Mouse (Mus musculus): ENCODE results near the gene Bud13. TPM values are rescaled to one million over a fixed set of nuclear protein-coding genes. Genes with fewer than 3 reads are reported as not detected.

Gene Bud13
- 6.6 and 6.9 TPM in 2 replicates for polyA plus RNA-seq (2012; ENCODE audit: insufficient read depth, insufficient read length, missing spikeins)

DNA sequence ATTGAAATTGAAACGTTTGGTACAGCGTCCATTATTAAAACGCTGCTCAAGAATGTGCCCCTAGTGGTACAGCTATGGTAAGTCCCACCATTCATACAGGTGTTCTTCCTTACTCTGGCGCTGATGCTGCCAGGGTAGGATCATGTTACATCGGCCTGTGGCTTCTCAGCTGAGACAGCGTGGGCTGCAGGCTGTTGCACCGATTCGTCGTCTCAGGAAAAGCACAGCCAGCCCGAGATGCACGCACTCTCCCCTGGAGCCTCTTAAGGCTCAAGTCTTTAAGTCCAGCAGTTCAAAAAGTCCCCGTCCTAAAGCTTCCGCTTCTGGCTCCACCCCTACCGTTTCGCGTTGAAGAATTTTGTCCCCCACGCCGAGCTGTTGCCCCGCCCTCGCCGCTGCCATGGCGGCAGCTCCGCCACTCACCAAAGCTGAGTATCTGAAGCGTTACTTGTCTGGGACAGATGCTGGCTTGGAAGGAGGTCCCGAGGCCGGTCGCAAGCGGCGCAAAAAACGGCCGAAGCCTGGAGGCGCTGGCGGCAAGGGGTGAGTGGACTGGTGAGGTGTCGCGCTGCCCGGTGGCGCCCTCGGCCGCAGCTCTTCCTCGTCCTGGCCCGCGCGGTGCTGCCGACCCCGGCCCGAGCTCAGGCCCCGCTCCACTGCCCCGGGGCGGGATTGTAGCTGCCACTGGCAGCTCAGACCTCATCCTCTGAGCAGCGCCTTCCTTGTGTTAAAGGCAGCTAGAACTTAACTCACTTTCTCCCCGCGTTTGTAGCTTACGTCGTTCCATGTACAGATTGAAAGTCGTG, at the start of gene Bud13:
Bud13 (plus strand) TSS at position 378 of the 806 bp plus-strand sequence.
- Histone ChIP-seq H3K4me3 (ENCODE audit: insufficient read depth, low read depth, low read length) (peak within 1 kb of the TSS; percentile 96), H3K4me1 (ENCODE audit: control insufficient read depth, insufficient read depth, insufficient read length, low read length) (no peaks in the 10 kb centered on the region), H3K27ac (replicated peaks; ENCODE audit: low read depth, low read length) (peak within 1 kb of the TSS; percentile 28; the same call in 1 of the 2 replicates)

DNA sequence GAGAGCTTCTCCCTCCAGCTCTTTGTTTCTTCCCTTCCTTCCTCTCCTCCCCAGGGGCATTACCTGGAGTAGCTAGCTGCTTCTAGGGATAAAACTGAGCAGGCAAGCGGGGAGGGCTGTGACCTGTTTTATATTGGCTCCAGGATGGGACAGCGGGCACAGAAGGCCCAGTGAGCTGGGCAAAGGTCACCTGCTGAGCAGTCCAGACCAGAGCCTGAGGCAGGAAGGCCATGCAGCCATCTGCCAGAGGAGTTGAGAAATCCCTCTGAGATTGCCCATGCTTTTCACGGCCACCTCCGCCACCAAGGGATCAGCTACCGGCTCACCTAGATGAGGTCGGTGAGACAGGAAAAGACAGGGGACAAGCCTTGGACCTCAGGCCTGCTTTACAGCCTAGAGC, 47.6 kb upstream of the Bud13 start:
- Histone ChIP-seq H3K4me3 (ENCODE audit: insufficient read depth, low read depth, low read length) (no peak overlapping the region), H3K27ac (replicated peaks; ENCODE audit: low read depth, low read length) (no peak overlapping the region), H3K4me1 (ENCODE audit: control insufficient read depth, insufficient read depth, insufficient read length, low read length) (0 out of 2 replicates have a peak, but pooled peaks cover 5% of the 10 kb centered on the region)

DNA sequence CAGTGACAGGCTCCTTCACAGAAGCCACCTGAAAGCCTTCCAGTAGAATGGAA, 47.4 kb upstream of the Bud13 start, which contains the start of gene Apoc3:
Apoc3 (minus strand) TSS at position 41 of the 53 bp plus-strand sequence.
- no peak within 1 kb of the TSS for H3K4me3 ChIP-seq (ENCODE audit: insufficient read depth, low read depth, low read length)
- no peak within 1 kb of the TSS for H3K27ac ChIP-seq (replicated peaks; ENCODE audit: low read depth, low read length)
- H3K4me1 ChIP-seq (ENCODE audit: control insufficient read depth, insufficient read depth, insufficient read length, low read length): 0 out of 2 replicates have a peak, but pooled peaks cover 5% of the 10 kb centered on the region

DNA sequence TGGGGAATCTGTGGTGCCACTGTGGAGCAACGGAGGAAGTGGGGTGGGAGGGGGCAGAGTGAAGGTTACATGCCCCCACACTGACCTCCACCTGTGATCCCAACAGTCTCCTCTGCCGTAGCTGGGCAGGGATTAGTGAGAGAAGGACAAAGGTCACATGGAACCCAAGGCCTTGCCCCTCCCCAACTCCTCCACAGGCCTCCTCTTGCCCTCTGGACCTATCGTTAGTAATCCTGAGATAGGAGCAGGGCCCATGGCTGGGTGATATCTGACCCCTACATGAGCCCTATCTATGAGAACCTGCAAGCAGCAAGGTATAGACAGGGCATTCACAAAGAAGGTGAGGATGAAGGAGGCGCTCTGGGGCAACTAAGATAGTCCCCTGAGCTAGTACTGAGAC, 47.2 kb upstream of the Bud13 start:
- no peak overlapping the region for H3K27ac ChIP-seq (replicated peaks; ENCODE audit: low read depth, low read length)
- no peak overlapping the region for H3K4me3 ChIP-seq (ENCODE audit: insufficient read depth, low read depth, low read length)
- 0 out of 2 replicates have a peak, but pooled peaks cover 5% of the 10 kb centered on the region for H3K4me1 ChIP-seq (ENCODE audit: control insufficient read depth, insufficient read depth, insufficient read length, low read length)

DNA sequence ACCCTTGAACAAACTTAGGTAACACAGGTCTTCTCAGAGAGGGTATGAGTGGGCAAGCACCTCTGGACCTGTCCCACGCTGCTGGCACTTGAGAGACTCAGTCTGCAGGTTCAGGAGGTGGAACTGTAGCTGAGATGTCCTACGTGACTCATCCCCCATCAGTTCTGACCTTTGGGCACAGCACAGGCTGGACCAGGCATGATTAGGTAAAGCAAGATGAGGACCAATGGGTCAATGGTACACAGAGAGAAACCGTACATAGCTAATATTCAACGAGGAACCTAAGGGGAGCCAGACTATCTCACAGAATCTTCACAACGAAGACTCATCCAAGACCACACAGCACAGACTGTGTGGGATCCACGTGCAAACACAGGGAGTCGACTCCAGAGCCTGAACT, 44.0 kb upstream of the Bud13 start:
- Histone ChIP-seq H3K27ac (replicated peaks; ENCODE audit: low read depth, low read length) (no peak overlapping the region), H3K4me3 (ENCODE audit: insufficient read depth, low read depth, low read length) (no peak overlapping the region), H3K4me1 (ENCODE audit: control insufficient read depth, insufficient read depth, insufficient read length, low read length) (0 out of 2 replicates have a peak, but pooled peaks cover 5% of the 10 kb centered on the region)

DNA sequence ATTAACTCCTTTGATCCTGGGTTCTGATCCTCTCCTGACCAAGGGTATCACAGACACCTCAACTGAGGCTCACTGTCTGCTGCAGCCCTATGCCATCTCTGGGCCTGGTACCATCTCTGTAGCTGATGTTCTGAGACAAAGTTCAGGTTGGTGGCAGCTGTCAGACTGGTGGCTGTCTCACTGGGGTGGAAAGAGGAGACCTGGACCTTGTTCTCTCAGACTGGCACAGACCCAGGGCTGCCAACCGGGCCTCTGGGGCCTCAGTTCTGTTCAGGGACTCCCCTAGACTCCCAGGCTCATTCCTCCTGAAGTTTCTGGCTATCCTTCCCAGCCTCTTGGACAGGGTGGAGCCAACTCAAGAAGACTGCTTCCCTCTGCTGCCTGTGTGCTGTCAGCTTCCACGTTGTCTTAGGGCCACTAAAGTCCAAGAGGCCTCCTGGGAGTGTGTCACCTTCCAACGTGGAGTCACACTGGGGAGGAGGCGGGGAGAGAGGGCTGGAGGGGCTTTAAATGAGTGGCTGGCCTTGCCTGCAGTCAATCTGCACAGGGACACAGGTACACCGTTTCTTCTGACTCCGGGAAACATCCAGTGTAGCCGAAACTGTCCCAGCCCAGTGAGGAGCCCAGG, 42.2 kb upstream of the Bud13 start, which contains the start of gene Apoa4:
Apoa4 (plus strand) TSS at position 171 of the 628 bp plus-strand sequence.
- Histone ChIP-seq H3K27ac (replicated peaks; ENCODE audit: low read depth, low read length) (no peak within 1 kb of the TSS), H3K4me1 (ENCODE audit: control insufficient read depth, insufficient read depth, insufficient read length, low read length) (no peaks in the 10 kb centered on the region), H3K4me3 (ENCODE audit: insufficient read depth, low read depth, low read length) (no peak within 1 kb of the TSS)

DNA sequence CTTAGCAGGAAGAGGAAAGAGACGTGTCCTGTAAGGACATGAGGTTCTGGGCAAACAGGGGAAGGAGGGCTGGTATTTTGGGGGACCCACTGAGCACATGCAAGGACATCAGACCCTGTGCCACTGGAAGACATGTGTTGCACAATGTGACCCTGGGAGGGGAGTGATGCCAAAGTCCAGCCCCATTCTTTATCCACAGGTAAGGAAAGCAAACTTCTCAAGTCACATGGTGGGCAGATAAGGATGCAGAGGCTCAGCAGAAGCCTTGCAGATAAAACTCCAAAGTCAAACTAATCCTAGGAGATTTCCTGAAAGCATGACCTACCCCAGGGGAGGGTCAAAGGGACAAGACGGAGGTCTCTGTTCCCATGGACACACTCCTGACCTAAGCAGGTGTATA, 41.0 kb upstream of the Bud13 start:
- Histone ChIP-seq H3K4me3 (ENCODE audit: insufficient read depth, low read depth, low read length) (no peak overlapping the region), H3K4me1 (ENCODE audit: control insufficient read depth, insufficient read depth, insufficient read length, low read length) (no peaks in the 10 kb centered on the region), H3K27ac (replicated peaks; ENCODE audit: low read depth, low read length) (no peak overlapping the region)

DNA sequence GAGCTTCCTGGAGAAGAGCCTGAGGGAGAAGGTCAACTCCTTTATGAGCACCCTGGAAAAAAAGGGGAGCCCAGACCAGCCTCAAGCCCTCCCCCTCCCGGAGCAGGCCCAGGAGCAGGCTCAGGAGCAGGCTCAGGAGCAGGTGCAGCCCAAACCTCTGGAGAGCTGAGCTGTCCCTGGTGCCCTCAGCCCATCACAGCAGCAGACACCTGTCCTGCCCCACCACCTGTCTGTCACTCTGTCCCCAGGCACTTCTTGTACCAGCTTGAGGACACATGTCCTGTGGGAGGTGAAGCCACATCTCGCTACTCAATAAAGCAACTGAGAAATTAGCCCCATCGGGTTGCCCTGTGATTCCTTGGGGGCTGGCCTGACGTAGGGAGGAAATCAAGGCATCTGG, 39.7 kb upstream of the Bud13 start:
- Histone ChIP-seq H3K4me1 (ENCODE audit: control insufficient read depth, insufficient read depth, insufficient read length, low read length) (no peaks in the 10 kb centered on the region), H3K4me3 (ENCODE audit: insufficient read depth, low read depth, low read length) (no peak overlapping the region), H3K27ac (replicated peaks; ENCODE audit: low read depth, low read length) (no peak overlapping the region)

DNA sequence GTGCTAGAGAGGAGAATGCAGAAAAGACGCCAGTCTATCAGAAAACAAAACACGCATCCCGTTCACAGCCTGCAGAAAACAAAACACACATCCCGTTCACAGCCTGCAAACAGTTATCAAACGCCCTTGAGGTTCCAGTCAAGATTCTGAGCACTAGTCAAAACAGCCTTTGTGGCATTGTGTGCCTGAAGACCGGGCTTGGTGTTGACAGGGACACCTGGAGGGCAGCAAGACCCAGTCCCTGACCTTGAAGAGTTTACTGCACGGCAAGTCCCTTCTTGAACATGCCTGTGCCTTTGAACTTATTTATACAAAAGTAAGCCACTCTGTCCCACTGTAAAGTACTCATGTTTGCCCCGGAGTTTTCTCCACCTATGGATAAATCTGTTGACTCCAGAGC, 39.2 kb upstream of the Bud13 start:
- Histone ChIP-seq H3K27ac (replicated peaks; ENCODE audit: low read depth, low read length) (no peak overlapping the region), H3K4me1 (ENCODE audit: control insufficient read depth, insufficient read depth, insufficient read length, low read length) (no peaks in the 10 kb centered on the region), H3K4me3 (ENCODE audit: insufficient read depth, low read depth, low read length) (no peak overlapping the region)

DNA sequence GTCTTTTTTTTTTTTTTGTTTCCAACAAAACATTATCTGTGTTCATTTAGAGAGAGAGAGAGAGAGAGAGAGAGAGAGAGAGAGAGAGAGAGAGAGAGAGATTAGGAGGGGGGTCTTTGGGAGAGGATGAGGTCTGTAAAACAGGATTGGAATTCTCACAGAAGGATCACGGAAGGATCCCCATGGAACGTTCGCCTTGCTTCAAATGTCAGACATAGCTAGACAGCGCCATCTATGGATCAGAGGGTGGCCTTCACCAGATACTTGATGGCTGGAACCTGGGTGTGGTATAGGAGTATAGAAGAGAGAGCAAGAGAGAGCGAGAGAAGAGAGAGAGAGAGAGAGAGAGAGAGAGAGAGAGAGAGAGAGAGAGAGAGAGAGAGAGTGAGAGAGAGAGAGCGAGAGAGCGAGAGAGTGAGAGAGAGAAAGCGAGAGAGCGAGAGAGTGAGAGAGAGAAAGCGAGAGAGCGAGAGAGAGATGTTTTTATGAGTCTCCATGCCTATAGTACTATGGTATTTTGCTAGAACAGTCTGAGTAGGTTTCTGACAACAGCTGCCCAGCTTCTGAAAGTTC, 36.0 kb upstream of the Bud13 start:
- no peak overlapping the region for H3K27ac ChIP-seq (replicated peaks; ENCODE audit: low read depth, low read length)
- H3K4me1 ChIP-seq (ENCODE audit: control insufficient read depth, insufficient read depth, insufficient read length, low read length): no peaks in the 10 kb centered on the region
- H3K4me3 ChIP-seq (ENCODE audit: insufficient read depth, low read depth, low read length): no peak overlapping the region

DNA sequence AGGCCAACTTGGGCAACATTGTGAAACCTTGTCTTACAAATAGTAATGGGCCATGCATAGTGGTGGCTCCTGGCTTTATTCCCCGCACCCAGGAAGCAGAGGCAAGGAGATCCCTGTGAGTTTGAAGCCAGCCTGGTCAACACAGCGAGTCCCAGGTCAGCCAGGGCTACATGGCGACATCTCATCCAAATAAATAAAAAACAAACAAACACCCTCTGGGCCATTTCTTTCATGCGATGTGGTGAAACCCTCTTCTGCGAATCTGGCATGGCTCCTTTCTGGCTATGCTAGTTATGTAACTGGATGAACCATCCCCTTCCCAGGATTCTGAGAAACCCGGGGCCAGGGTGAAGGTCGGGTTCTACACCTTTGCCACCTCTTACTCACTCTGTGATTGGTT, 26.6 kb upstream of the Bud13 start:
- no peaks in the 10 kb centered on the region for H3K4me1 ChIP-seq (ENCODE audit: control insufficient read depth, insufficient read depth, insufficient read length, low read length)
- no peak overlapping the region for H3K27ac ChIP-seq (replicated peaks; ENCODE audit: low read depth, low read length)
- no peak overlapping the region for H3K4me3 ChIP-seq (ENCODE audit: insufficient read depth, low read depth, low read length)

DNA sequence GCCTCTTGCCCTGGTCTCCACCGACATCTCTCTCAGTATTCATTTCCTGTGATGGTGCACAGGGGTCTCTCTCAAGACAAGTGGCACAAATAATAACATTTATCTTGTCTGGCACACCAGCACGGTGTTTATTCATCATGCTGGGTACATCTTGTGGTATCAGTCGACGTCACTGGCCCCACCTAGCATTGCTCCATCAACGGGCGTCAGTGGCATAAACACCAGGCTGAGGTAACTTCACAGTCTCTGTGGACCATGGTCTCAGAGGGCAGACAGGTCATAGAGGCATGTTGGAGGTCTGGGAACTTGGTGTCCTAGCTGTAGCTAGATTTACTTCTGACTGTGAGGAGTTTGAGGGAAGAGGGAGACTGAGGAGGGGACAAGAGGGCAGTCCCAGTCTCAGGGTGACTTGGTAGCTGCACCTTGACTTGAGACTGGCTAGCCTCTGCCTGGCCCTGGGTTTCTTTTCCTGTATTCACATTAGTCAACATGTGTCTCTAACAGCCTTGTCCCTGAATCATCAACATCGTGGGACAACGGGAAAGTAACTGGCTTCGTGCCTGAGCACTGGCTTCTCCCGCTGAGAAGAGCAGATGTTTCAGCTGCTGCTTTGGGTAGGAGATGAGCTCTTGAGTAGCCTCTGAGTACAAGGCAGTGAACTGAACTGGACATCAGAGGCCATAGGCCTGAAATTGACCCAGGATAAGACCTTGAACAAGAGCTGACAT, 26.0 kb upstream of the Bud13 start:
- Histone ChIP-seq H3K27ac (replicated peaks; ENCODE audit: low read depth, low read length) (no peak overlapping the region), H3K4me3 (ENCODE audit: insufficient read depth, low read depth, low read length) (no peak overlapping the region), H3K4me1 (ENCODE audit: control insufficient read depth, insufficient read depth, insufficient read length, low read length) (no peaks in the 10 kb centered on the region)

DNA sequence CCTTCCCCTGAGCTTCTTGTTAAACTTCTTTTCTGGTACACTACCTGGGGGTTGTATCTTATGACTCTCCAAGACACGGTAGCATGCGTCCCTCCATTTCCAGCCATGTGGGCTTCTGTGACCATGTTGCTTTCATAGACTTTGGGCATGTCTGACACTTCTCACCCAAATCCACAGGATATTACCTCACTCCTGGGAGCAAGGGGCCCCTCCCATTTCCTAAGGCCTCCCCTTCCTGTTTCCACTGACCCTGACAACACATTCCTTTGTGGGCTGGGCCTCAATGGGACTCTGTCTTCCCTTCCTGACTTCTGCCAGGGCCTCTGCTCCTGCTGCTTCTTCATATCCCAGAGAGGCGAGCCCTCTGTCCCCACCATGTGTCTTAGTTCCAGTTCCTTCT, 25.3 kb upstream of the Bud13 start:
- H3K4me3 ChIP-seq (ENCODE audit: insufficient read depth, low read depth, low read length): no peak overlapping the region
- H3K4me1 ChIP-seq (ENCODE audit: control insufficient read depth, insufficient read depth, insufficient read length, low read length): no peaks in the 10 kb centered on the region
- peak overlapping the region; percentile 17; the same call in 1 of the 2 replicates for H3K27ac ChIP-seq (replicated peaks; ENCODE audit: low read depth, low read length)

DNA sequence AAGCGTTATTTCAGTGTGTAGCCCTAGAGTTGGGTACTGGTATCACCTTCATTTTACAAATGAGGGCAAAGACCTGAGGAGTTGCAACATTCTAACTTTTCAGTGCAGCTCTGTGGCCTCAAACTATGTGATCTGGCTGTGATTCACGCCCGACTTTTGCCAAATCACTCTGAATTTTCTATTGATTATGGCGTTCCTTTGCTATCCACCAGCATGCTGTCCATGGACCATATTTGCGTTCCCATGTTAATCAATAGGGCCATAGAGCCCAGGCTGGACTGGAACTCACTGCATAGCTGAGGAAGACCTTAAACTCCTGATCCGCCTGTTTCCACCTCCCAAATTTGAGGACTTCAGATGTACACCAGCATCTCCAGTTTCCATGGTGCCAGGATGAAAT, 23.7 kb upstream of the Bud13 start:
- H3K4me1 ChIP-seq (ENCODE audit: control insufficient read depth, insufficient read depth, insufficient read length, low read length): no peaks in the 10 kb centered on the region
- H3K4me3 ChIP-seq (ENCODE audit: insufficient read depth, low read depth, low read length): no peak overlapping the region

DNA sequence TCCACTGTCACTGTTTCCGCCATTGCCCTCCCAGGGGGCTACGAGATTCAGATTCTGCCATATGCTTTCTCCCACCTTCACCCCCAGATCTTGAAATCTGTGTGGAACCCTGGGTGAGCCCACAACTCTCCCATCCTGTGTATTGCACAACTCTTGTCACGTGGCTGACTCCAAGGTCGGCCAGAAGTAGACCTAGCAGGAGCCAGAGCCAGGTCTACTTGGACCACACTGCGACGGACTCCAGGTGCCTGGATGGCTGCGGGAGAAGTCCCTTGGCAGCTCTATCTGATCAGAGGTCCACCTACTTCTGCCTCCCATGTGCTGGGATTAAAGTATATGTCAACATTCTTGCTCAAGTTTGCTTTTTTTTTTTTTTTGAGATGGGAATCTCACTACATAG, 21.7 kb upstream of the Bud13 start:
- no peak overlapping the region for H3K4me3 ChIP-seq (ENCODE audit: insufficient read depth, low read depth, low read length)
- no peak overlapping the region for H3K27ac ChIP-seq (replicated peaks; ENCODE audit: low read depth, low read length)
- H3K4me1 ChIP-seq (ENCODE audit: control insufficient read depth, insufficient read depth, insufficient read length, low read length): no peaks in the 10 kb centered on the region

More for the DNA sequence above, 23.7 kb upstream of the Bud13 start:
- H3K27ac ChIP-seq (replicated peaks; ENCODE audit: low read depth, low read length): no peak overlapping the region
